Mouse (Mus musculus) midbrain, embryonic 13.5 days (tissue): ENCODE results near the gene Ptpn7. TPM values are rescaled to one million over a fixed set of nuclear protein-coding genes. Genes with fewer than 3 reads are reported as not detected.
"Not testable (repeated sequence)": the region's sequence is repeated elsewhere in the genome, so short reads cannot be mapped to it uniquely, and the experiment has no call there.

Source experiments
- ATAC-seq: fragments of 200-750 bp; cut with Nextera tagmentation; 2 replicates; pipeline ENCODE4 v1.8.0; 2017; ENCODE audit warnings: mild to moderate bottlenecking, moderate TSS enrichment, moderate library complexity
- H3K27ac ChIP-seq: fragments of 300-500 bp; sonication (generic); 2 replicates; pipeline ENCODE4 v1.5.1; 2015; ENCODE audit warnings: inconsistent platforms, mild to moderate bottlenecking, moderate library complexity
- H3K27me3 ChIP-seq: fragments of 300-500 bp; sonication (generic); 2 replicates; pipeline ENCODE4 v1.6.1; 2015; ENCODE audit warnings: mild to moderate bottlenecking, inconsistent platforms
- H3K36me3 ChIP-seq: fragments of 300-500 bp; sonication (generic); 2 replicates; pipeline ENCODE4 v1.6.1; 2015; ENCODE audit warnings: mild to moderate bottlenecking, inconsistent platforms
- H3K4me1 ChIP-seq: fragments of 300-500 bp; sonication (generic); replicated peaks from 2 replicates; pipeline ENCODE4 v1.6.1; 2015; ENCODE audit warnings: inconsistent platforms
- H3K4me2 ChIP-seq: fragments of 300-500 bp; sonication (generic); replicated peaks from 2 replicates; pipeline ENCODE4 v1.6.1; 2015; ENCODE audit warnings: moderate library complexity, mild to moderate bottlenecking, inconsistent platforms
- H3K4me3 ChIP-seq: fragments of 300-500 bp; sonication (generic); replicated peaks from 2 replicates; pipeline ENCODE4 v1.5.1; 2015; ENCODE audit warnings: mild to moderate bottlenecking, inconsistent platforms
- H3K9ac ChIP-seq: fragments of 300-500 bp; sonication (generic); replicated peaks from 2 replicates; pipeline ENCODE4 v1.6.1; 2015; ENCODE audit warnings: mild to moderate bottlenecking, inconsistent platforms
- H3K9me3 ChIP-seq: fragments of 300-500 bp; sonication (generic); 2 replicates; pipeline ENCODE4 v1.6.1; 2016; ENCODE audit warnings: mild to moderate bottlenecking, inconsistent platforms
- WGBS: fragments of 180-500 bp; shearing (Covaris S2); methylation state at CpG from one replicate; pipeline ENCODE4 v1.1.7; 2015; 5-methylcytosine and 5-hydroxymethylcytosine counted together
- polyA plus RNA-seq: library from polyadenylated mRNA; unstranded; fragments of >200 nt; fragmentation: Nextera tagmentation; extraction: Ambion mirVana; gene quantifications from 2 replicates; pipeline ENCODE4 v1.2.1, GENCODE M21; 2015

The Ptpn7 gene
- polyA plus RNA-seq, 1 experiment from 2014 or later, result 0.51 TPM

DNA sequence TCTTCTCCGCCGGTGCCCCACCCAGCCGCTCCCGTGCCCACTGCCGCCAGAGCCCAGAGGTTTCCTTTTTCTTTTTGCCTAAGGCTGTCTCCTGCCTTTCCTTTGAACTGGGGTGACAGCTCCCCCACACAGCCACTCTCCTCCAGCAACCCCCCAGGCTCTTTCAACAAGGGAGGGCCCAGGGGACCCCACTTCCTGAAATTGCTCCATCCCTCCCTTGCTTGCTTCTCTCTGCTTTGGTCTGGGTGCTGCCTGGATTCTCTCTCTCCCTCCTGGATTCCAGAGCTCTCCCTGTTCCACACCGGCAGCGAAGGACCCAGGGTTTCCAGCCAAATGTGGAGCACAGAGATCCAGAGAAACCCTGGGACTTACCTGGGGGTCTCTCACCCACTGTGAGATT is 32.1 kb upstream of the Ptpn7 start:
- Histone ChIP-seq H3K9ac (no peak overlapping the region), H3K9me3 (no peaks in the 10 kb centered on the region), H3K36me3 (no peaks in the 10 kb centered on the region), H3K27ac (no peak overlapping the region), H3K27me3 (peaks cover 41% of the 10 kb centered on the region), H3K4me2 (no peak overlapping the region), H3K4me3 (no peak overlapping the region), H3K4me1 (peaks cover 11% of the 10 kb centered on the region)
- WGBS, result 64% methylated on average over 7 of the region's 7 CpGs
- ATAC-seq, result no peak

DNA sequence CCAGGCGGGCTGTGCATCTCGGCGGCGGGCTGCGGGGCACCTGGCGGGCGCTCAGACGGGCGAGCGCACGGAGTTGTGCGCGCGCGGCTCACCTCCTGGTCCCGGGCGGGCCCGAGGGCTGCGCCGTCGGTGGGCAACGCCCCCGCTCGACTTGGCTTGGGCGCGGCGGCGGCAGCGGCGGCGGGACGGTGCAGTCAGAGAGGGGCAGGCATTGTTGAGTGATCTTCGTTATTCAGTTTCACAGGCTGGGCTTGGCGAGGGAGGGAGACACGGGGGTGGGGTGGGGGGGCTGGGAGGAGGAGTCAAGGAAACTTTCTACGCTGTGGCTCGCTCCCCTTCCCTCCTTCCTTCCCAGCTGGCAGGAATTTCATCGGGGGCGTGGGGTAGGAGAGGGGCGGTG is 27.4 kb upstream of the Ptpn7 start, which contains the start of gene Lgr6:
Gene Lgr6, minus strand, starts transcription at position 153 of the 400 bp plus-strand sequence.
- peaks cover 16% of the 10 kb centered on the region for H3K4me1 ChIP-seq
- ATAC-seq, result no peak
- H3K36me3 ChIP-seq, result no peaks in the 10 kb centered on the region
- H3K9ac ChIP-seq, result peak within 1 kb of the TSS; percentile 39; the same call in 1 of the 2 replicates
- peak within 1 kb of the TSS; percentile 59 for H3K4me2 ChIP-seq
- H3K27ac ChIP-seq, result no peak within 1 kb of the TSS
- peaks cover 71% of the 10 kb centered on the region for H3K27me3 ChIP-seq
- WGBS, result under 1% methylated on average over 36 of the region's 40 CpGs
- no peaks in the 10 kb centered on the region for H3K9me3 ChIP-seq
- peak within 1 kb of the TSS; percentile 40 for H3K4me3 ChIP-seq

DNA sequence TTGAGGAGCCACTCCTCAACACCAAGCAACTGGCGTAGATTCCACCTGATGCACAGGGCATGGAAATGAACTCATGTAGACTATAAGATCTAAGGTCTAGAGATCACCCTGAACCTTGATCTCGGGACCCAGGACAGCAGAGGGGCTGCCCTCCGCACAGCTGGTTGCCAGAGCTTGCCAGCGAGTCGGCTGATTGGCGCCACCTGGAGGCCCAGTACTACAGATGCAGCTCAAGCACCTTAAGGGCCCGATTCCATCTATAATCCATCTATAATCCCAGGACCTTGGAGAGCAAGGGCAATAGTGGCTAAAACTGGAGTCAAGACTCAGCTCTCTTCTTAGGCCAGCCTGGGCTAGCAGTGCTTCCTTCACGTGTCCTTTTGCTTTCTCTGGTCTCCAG is 26.5 kb upstream of the Ptpn7 start:
- 0 out of 2 replicates have a peak overlapping the region, but pooled peaks have one; percentile 59 for H3K4me2 ChIP-seq
- H3K9ac ChIP-seq, result no peak overlapping the region
- no peaks in the 10 kb centered on the region for H3K9me3 ChIP-seq
- no peak overlapping the region for H3K27ac ChIP-seq
- H3K4me1 ChIP-seq, result peaks cover 13% of the 10 kb centered on the region
- ATAC-seq, result no peak
- H3K27me3 ChIP-seq, result peaks cover 73% of the 10 kb centered on the region
- no peaks in the 10 kb centered on the region for H3K36me3 ChIP-seq
- no peak overlapping the region for H3K4me3 ChIP-seq
- WGBS, result 4% methylated on average over 8 of the region's 8 CpGs

DNA sequence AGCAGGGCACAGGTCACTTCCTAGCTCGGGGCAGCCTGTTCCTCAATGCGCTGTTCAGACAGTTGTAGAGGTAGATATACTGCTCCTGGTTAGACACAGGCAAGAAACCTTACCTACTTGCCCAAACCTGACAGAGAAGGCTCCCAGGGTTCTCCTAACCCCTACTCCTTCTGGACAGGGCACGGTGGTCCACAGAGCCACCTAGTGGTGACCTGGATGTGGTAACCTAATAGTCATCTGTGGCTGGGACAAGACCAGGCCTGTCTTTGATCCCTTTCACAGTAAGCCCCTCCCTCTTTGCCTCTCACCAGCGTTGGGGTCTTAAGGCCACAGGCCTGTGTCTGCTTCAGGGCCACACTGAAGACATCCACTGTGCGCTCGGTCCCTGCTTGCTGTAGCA is 23.9 kb upstream of the Ptpn7 start:
- WGBS, result 43% methylated on average over 6 of the region's 6 CpGs
- Histone ChIP-seq H3K4me2 (no peak overlapping the region), H3K4me1 (peaks cover 17% of the 10 kb centered on the region), H3K4me3 (no peak overlapping the region), H3K9me3 (no peaks in the 10 kb centered on the region), H3K9ac (no peak overlapping the region), H3K36me3 (no peaks in the 10 kb centered on the region), H3K27ac (no peak overlapping the region), H3K27me3 (peaks cover 50% of the 10 kb centered on the region)
- ATAC-seq, result no peak

DNA sequence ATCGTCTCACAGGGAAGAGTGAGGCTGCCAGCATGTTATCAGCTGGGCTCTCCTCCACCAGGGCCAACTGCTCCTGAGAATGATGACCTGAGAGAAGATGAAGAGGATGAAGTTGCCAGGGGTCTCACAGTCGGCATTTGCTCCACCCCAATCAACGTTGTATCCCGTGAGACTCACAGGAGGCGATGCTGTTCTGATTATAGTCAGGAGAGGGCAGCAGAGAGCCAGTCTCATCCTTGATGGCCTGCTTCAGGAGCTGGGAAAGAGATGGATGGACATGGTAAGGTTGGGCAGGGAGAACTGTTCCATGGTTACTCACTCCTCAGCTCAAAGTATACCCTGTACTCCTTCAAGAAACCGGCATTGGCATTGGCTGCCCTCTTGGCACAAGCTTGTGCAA is 22.4 kb upstream of the Ptpn7 start:
- Histone ChIP-seq H3K4me1 (peaks cover 12% of the 10 kb centered on the region), H3K4me3 (no peak overlapping the region), H3K27ac (no peak overlapping the region), H3K27me3 (peaks cover 35% of the 10 kb centered on the region), H3K9me3 (no peaks in the 10 kb centered on the region), H3K36me3 (no peaks in the 10 kb centered on the region), H3K9ac (no peak overlapping the region), H3K4me2 (no peak overlapping the region)
- ATAC-seq, result no peak
- WGBS, result 21% methylated on average over 6 of the region's 6 CpGs

DNA sequence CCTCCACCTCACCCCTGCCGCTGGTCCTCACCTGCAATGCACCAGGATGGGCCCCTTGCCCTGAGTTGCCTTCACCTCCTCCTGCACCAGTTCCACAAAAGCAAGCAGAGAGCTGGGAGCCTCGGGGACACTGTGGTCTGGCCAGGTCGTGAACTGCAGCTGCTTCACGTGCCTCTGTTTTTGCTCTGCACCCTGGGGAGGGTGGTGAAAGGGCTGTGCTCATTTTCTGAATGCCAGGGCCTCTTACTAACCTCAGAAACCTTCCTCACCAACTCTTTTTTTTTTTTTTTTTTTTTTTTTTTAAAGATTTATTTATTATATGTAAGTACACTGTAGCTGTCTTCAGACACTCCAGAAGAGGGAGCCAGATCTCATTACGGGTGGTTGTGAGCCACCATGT is 21.2 kb upstream of the Ptpn7 start:
- ATAC-seq, H3K9ac ChIP-seq, H3K36me3 ChIP-seq, H3K9me3 ChIP-seq, H3K27ac ChIP-seq, H3K4me3 ChIP-seq, H3K4me2 ChIP-seq, H3K4me1 ChIP-seq: not testable (repeated sequence)
- 62% methylated on average over 4 of the region's 5 CpGs for WGBS
- H3K27me3 ChIP-seq, result peaks cover 23% of the 10 kb centered on the region

DNA sequence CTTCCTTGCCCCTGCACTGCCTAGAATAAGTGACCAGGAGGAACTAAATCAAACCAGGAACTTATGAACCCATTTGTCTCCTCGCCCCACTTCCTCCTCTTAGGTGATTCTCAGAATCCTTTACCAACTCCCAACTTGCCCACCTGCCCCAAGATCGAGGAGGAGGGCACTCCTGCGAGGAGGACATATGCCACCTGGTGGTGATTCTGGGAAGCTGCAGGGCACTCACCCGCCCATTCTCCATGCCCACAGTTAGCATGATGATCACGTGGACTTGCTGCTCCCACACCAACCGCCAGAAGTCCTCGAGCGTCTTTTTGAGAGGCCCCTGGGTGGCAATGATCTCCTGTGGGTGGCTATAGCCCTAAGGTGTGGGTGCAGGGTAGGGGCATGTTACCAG is 19.8 kb upstream of the Ptpn7 start:
- 13% methylated on average over 8 of the region's 8 CpGs for WGBS
- no peaks in the 10 kb centered on the region for H3K36me3 ChIP-seq
- H3K27me3 ChIP-seq, result peaks cover 9% of the 10 kb centered on the region; the same call in 1 of the 2 replicates
- H3K4me3 ChIP-seq, result no peak overlapping the region
- H3K4me1 ChIP-seq, result 0 out of 2 replicates have a peak, but pooled peaks cover 3% of the 10 kb centered on the region
- H3K9ac ChIP-seq, result no peak overlapping the region
- no peaks in the 10 kb centered on the region for H3K9me3 ChIP-seq
- H3K27ac ChIP-seq, result no peak overlapping the region
- H3K4me2 ChIP-seq, result no peak overlapping the region
- ATAC-seq, result no peak

DNA sequence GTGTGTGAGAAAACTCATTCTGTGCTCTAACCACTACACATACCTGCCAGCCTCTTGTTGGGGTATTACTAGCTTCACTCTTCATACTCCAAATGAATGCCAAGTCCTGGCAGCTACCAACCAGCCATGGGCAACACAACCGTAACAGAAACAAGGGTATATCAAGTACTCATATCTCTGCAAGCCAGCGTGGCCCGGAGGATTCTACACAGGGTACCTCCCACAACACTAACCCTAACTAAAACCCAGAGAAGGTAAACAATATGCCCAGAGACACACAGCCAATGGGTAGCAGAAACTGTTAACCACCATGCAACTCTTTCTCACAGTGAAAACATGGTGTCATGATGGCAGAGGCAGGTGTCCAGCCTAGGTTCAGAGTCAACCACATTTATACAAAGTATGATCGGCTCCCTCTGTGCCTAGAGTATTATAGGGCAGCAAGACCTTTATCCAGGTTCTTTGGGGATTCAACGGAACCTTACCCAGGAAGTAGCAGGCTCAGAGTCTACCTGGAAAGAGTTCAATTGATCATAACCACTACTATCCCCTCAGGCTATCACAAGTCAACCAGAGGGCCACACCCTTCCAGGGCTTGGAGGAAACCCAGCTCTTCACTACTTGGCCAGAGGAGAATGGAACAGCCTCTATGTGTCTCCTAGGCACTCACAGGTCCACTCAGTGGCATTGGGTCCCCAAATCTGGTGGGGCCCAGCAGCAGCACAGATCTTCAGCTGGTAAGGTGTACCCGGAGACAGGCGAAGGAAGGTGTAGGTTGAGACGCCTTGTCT is 7.7 kb upstream of the Ptpn7 start:
- H3K4me3 ChIP-seq, result no peak overlapping the region
- no peaks in the 10 kb centered on the region for H3K9me3 ChIP-seq
- H3K27me3 ChIP-seq, result peaks cover 9% of the 10 kb centered on the region; the same call in 1 of the 2 replicates
- ATAC-seq, result no peak
- H3K4me2 ChIP-seq, result no peak overlapping the region
- 93% methylated on average over 8 of the region's 8 CpGs for WGBS
- H3K9ac ChIP-seq, result no peak overlapping the region
- no peaks in the 10 kb centered on the region for H3K36me3 ChIP-seq
- H3K27ac ChIP-seq, result no peak overlapping the region
- H3K4me1 ChIP-seq, result peaks cover 4% of the 10 kb centered on the region

DNA sequence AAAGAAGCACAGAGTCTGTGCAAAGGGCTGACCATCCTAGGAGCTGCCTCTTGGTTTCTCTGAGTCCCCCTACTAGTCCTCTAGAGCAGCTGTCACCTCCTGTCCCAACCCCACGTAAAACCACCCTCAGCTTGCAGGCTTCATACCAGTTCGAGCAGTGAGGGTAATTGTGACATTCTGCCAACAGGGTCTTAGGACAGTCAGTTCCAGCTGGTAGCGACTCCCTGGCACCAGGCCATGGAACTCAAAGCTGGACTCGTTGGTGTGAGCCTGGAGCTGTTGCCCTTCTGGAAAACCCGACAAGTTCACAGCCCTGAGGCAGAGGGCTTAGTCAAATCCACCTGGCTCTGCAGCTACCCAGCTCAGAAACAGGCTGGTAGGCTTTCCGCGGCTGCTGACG is 6.5 kb upstream of the Ptpn7 start:
- no peak overlapping the region for H3K9ac ChIP-seq
- H3K36me3 ChIP-seq, result no peaks in the 10 kb centered on the region
- no peak for ATAC-seq
- WGBS, result 77% methylated on average over 8 of the region's 8 CpGs
- no peak overlapping the region for H3K27ac ChIP-seq
- H3K4me3 ChIP-seq, result no peak overlapping the region
- H3K27me3 ChIP-seq, result peaks cover 11% of the 10 kb centered on the region; the same call in 1 of the 2 replicates
- no peaks in the 10 kb centered on the region for H3K9me3 ChIP-seq
- peaks cover 4% of the 10 kb centered on the region for H3K4me1 ChIP-seq
- no peak overlapping the region for H3K4me2 ChIP-seq

DNA sequence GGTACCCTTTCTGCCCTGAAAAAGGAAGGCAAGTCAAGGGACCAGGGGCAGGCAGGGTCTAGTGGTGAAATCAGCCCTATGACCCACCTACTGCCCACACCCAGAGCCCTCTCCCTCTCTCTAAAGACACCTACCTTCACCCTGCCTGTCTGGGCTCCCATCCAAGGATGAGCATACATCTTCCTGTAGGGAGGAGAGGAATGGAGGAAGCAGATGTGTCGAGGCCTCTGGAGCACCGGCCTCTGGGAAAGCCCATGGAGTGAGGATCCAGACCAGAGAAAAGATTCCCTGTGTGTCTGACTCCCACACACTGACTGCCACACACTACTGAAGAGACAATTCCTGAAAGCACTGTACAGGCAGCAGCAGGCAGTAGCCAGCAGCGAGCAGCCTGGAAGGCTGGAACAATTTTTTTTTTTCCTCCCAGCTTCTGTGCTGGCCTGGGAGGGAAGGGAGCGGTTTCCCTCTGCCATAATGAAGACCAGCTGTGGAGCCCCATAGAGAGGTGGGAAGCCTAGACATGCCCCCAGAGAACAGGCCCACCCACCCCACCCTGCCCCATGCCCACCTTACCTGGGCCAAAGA is 6.0 kb upstream of the Ptpn7 start:
- Histone ChIP-seq H3K4me1 (peaks cover 7% of the 10 kb centered on the region), H3K9ac (peak overlapping the region; percentile 37; the same call in 1 of the 2 replicates), H3K4me3 (no peak overlapping the region), H3K36me3 (no peaks in the 10 kb centered on the region), H3K4me2 (no peak overlapping the region), H3K9me3 (no peaks in the 10 kb centered on the region), H3K27me3 (peaks cover 11% of the 10 kb centered on the region; the same call in 1 of the 2 replicates), H3K27ac (no peak overlapping the region)
- no peak for ATAC-seq
- WGBS, result 73% methylated on average over 4 of the region's 4 CpGs

DNA sequence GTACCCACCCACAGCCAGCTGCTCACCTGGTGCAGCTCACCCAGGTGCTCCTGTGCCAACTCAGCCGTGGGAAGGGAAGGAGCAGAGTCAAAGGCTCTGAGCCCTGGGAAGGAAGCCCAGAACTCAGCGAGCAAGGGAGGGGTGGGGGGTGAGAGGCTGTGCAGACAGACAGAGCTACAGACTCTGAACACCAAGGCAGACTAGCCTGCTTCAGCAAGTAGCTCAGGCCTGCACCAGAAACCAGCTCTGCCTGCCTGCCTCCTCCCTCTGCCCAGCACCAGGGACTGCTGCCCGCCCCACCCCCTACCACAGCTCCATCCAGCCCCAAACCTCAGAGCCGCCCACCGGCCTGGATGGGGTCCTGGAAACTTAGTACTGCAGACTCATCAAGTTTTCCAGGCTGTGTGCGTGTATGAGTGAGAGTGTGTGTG is 4.5 kb upstream of the Ptpn7 start:
- Histone ChIP-seq H3K4me3 (no peak overlapping the region), H3K9ac (no peak overlapping the region), H3K27me3 (peaks cover 14% of the 10 kb centered on the region; the same call in 1 of the 2 replicates), H3K9me3 (no peaks in the 10 kb centered on the region), H3K27ac (no peak overlapping the region), H3K4me1 (peaks cover 7% of the 10 kb centered on the region), H3K36me3 (no peaks in the 10 kb centered on the region), H3K4me2 (no peak overlapping the region)
- 55% methylated on average over 6 of the region's 6 CpGs for WGBS
- no peak for ATAC-seq

DNA sequence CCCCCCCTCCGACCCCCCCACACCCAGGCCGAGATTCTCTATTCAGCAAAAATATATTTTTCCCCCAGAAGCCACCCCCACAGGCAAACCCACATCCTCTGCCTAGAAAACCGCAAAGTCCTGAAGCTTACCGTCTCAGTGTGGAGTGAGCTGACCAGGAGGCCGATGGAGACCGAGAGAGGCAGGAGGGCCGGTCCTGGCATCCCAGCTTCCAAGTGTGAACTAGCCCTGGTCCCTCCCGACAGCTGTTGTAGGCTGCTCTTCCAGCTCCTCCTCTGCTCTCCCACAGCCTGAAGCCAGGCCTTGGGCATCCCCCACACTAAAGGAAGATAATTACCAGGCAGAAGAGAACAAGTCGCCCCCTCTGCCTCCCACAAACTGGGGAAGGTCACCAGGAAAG is 3.5 kb upstream of the Ptpn7 start:
- 26% methylated on average over 9 of the region's 9 CpGs for WGBS
- Histone ChIP-seq H3K9ac (no peak overlapping the region), H3K36me3 (no peaks in the 10 kb centered on the region), H3K4me3 (no peak overlapping the region), H3K4me1 (peaks cover 7% of the 10 kb centered on the region), H3K4me2 (no peak overlapping the region), H3K27ac (no peak overlapping the region), H3K9me3 (no peaks in the 10 kb centered on the region), H3K27me3 (peaks cover 14% of the 10 kb centered on the region; the same call in 1 of the 2 replicates)
- ATAC-seq, result no peak
